Mouse (Mus musculus): Measurements from ENCODE around the gene Arhgef1. TPM values are rescaled to one million over a fixed set of nuclear protein-coding genes. Genes with fewer than 3 reads are reported as not detected.

Gene Arhgef1
- polyA plus RNA-seq, 1 experiment = 51.4 TPM

DNA sequence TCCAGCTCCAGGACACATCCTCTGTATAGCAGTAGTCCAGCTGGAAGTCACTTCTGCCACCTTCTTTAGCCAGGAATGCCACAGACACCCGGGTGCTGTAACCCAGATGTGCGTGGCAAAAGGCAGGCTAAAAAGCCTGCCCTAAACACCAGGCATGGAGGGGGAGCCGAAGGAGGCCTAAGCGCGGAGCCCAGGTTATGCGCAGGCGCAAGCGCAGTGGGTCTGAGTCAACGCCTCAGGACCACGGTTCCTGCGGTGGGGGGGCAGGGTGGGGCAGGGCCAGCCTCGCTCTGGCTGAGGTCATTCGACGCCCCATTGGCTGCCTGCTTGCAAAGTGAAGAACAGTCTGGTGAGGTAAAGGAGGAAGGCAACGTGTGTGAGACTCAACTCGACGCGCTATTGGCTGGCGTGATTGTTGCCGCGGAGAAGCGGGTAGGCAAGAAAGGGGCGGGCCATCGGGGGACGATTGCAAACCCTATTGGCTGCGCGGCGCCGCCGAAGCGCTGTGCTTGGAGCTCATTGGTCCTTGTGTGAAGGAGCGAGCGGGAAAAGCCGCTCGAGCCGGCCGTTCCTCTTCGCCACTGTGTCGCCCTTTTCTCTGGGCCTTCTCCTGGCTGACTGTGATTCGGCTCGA lies 33.1 kb upstream of the Arhgef1 start, which contains the start of the genes Lypd4 and Dmrtc2:
Gene Lypd4, minus strand, starts transcription at position 410 of the 634 bp plus-strand sequence.
Gene Dmrtc2, plus strand, starts transcription at position 526 of the 634 bp plus-strand sequence.
- Histone ChIP-seq H3K79me2 (ENCODE audit: control insufficient read depth, insufficient read depth) (no peaks in the 10 kb centered on the region), H3K27me3 (ENCODE audit: control insufficient read depth, insufficient read depth, insufficient read length) (peaks cover 38% of the 10 kb centered on the region), H3K4me3 (no peak within 1 kb of the TSS), H3K4me2 (ENCODE audit: low read depth) (no peak within 1 kb of the TSS), H3ac (ENCODE audit: control insufficient read depth, insufficient read length) (no peak within 1 kb of the TSS), H3K36me3 (ENCODE audit: control insufficient read depth, insufficient read depth) (no peaks in the 10 kb centered on the region)
- no peak for TF ChIP-seq MYOG (IDR thresholded peaks at IDR 0.05; ENCODE audit: control insufficient read depth in 1 of 3, insufficient read depth in 1 of 3, insufficient read length in 2 of 3, low read depth in 2 of 3)
- no peak for TF ChIP-seq TCF12 (IDR thresholded peaks at IDR 0.05; ENCODE audit: insufficient read depth, poor library complexity, severe bottlenecking)
- TF ChIP-seq TCF3 (IDR thresholded peaks at IDR 0.05; ENCODE audit: insufficient read length, low read depth) = no peak
- TF ChIP-seq MYOD1 (IDR thresholded peaks at IDR 0.05; ENCODE audit: control insufficient read depth in 1 of 3, insufficient read length in 2 of 3, low read depth in 2 of 3) = no peak
- no peak for TF ChIP-seq CEBPB (IDR thresholded peaks at IDR 0.05; ENCODE audit: insufficient read depth, poor library complexity, severe bottlenecking)
- no peak for TF ChIP-seq REST (IDR thresholded peaks at IDR 0.05; ENCODE audit: insufficient read depth, insufficient read length)
- no peak for TF ChIP-seq USF1 (IDR thresholded peaks at IDR 0.05; ENCODE audit: low read depth)
- no peak for TF ChIP-seq POLR2AphosphoS2 (IDR thresholded peaks at IDR 0.05; ENCODE audit: insufficient read length, low read depth)
- no peak for TF ChIP-seq SRF (IDR thresholded peaks at IDR 0.05; ENCODE audit: control insufficient read depth, insufficient read length, low read depth)
- TF ChIP-seq POLR2A (IDR thresholded peaks at IDR 0.05; ENCODE audit: insufficient read length, low read depth) = no peak
- no peak for TF ChIP-seq MAX (IDR thresholded peaks at IDR 0.05; ENCODE audit: low read depth)

DNA sequence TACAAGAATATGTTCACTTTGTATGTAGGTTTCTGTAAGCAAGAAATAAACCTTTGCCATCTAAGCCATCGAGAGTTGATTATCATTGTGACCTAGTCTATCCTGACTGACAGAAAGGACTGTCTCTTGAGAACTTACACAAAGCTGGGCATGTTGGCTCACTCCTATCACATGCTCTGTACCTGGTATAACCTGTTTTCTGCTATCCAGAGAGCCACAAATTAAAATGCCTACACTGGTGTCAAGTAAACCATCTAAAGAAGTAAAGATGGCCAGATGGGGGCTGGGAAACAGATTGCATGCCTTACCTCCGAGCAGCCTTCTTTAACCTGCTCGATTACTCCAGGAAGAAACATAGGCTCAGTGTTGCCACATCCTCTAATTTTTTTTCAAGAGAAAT lies 25.1 kb upstream of the Arhgef1 start:
- Histone ChIP-seq H3K4me2 (ENCODE audit: low read depth) (no peak overlapping the region), H3ac (ENCODE audit: control insufficient read depth, insufficient read length) (no peak overlapping the region), H3K36me3 (ENCODE audit: control insufficient read depth, insufficient read depth) (no peaks in the 10 kb centered on the region), H3K4me3 (no peak overlapping the region), H3K79me2 (ENCODE audit: control insufficient read depth, insufficient read depth) (no peaks in the 10 kb centered on the region), H3K27me3 (ENCODE audit: control insufficient read depth, insufficient read depth, insufficient read length) (peaks cover 49% of the 10 kb centered on the region)
- no peak for TF ChIP-seq REST (IDR thresholded peaks at IDR 0.05; ENCODE audit: insufficient read depth, insufficient read length)
- TF ChIP-seq MYOG (IDR thresholded peaks at IDR 0.05; ENCODE audit: control insufficient read depth in 1 of 3, insufficient read depth in 1 of 3, insufficient read length in 2 of 3, low read depth in 2 of 3) = no peak
- TF ChIP-seq USF1 (IDR thresholded peaks at IDR 0.05; ENCODE audit: low read depth) = no peak
- no peak for TF ChIP-seq TCF3 (IDR thresholded peaks at IDR 0.05; ENCODE audit: insufficient read length, low read depth)

DNA sequence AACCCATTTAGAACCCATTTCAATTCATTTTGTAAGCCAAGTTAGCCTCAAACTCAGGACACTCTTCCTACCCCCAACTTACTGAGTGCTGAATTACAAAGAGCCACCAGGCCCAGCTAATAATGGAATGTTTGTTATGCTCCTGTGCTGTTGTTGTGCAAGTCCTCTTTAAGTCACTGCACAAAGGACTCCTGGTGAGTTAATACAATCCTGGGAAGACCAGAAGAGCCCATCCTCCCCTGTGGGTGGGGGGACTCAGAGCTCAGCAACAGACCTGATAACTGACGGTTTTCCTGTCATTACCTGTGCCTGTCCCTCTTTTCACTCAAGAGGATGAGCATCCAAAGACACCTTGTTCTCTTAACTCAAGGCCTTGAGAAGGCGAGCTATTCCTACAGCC lies 23.1 kb upstream of the Arhgef1 start:
- no peaks in the 10 kb centered on the region for H3K36me3 ChIP-seq (ENCODE audit: control insufficient read depth, insufficient read depth)
- H3K4me3 ChIP-seq = no peak overlapping the region
- H3K27me3 ChIP-seq (ENCODE audit: control insufficient read depth, insufficient read depth, insufficient read length) = peaks cover 34% of the 10 kb centered on the region
- TF ChIP-seq MAX (IDR thresholded peaks at IDR 0.05; ENCODE audit: low read depth) (no peak), E2F4 (IDR thresholded peaks at IDR 0.05; ENCODE audit: insufficient read depth) (no peak), SRF (IDR thresholded peaks at IDR 0.05; ENCODE audit: control insufficient read depth, insufficient read length, low read depth) (no peak), USF1 (IDR thresholded peaks at IDR 0.05; ENCODE audit: low read depth) (no peak), CEBPB (IDR thresholded peaks at IDR 0.05; ENCODE audit: insufficient read depth, poor library complexity, severe bottlenecking) (no peak), TCF12 (IDR thresholded peaks at IDR 0.05; ENCODE audit: insufficient read depth, poor library complexity, severe bottlenecking) (no peak), MYOG (IDR thresholded peaks at IDR 0.05; ENCODE audit: control insufficient read depth in 1 of 3, insufficient read depth in 1 of 3, insufficient read length in 2 of 3, low read depth in 2 of 3) (no peak), MYOD1 (IDR thresholded peaks at IDR 0.05; ENCODE audit: control insufficient read depth in 1 of 3, insufficient read length in 2 of 3, low read depth in 2 of 3) (no peak), POLR2AphosphoS2 (IDR thresholded peaks at IDR 0.05; ENCODE audit: insufficient read length, low read depth) (no peak), REST (IDR thresholded peaks at IDR 0.05; ENCODE audit: insufficient read depth, insufficient read length) (no peak), POLR2A (IDR thresholded peaks at IDR 0.05; ENCODE audit: insufficient read length, low read depth) (no peak), TCF3 (IDR thresholded peaks at IDR 0.05; ENCODE audit: insufficient read length, low read depth) (no peak)
- H3K4me2 ChIP-seq (ENCODE audit: low read depth) = no peak overlapping the region
- no peak overlapping the region for H3ac ChIP-seq (ENCODE audit: control insufficient read depth, insufficient read length)
- H3K79me2 ChIP-seq (ENCODE audit: control insufficient read depth, insufficient read depth) = no peaks in the 10 kb centered on the region

DNA sequence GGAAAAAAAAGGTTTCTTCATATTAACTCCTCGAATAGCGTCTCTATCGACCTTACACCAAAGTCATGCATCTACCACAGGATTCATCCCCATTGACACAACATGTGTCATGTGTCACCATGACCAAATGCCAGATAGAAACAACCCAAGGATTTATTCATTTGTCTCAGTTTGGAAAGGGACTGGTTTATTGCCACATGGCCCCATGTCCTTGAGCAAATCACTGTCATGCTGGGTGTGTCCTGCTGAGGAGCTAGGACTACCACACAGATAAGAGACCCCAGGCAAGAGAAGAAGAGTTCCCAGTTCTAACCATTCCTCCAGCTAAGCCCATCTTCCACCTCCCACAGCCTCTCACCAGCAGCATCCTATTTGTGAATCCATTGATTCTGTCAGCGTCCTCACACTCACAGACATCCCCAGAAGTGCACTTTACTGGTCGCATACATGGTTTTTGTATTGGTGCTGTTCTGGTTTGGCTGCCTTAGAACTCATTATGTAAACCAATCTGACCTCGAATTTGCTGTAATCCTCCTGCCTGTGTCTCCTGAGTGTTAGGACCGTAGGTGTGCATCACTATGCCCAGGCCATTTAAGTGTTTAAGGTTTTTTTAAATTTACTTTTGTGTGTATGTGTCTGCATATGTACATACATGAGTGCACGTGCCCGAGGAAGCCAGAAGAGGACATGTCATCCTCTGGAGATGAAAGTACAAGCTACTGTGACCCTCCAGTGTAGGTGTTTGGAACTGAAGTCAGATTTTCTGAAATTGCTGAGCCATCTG lies 20.1 kb upstream of the Arhgef1 start:
- peaks cover 9% of the 10 kb centered on the region for H3K27me3 ChIP-seq (ENCODE audit: control insufficient read depth, insufficient read depth, insufficient read length)
- H3ac ChIP-seq (ENCODE audit: control insufficient read depth, insufficient read length) = no peak overlapping the region
- TF ChIP-seq SRF (IDR thresholded peaks at IDR 0.05; ENCODE audit: control insufficient read depth, insufficient read length, low read depth) (no peak), TCF3 (IDR thresholded peaks at IDR 0.05; ENCODE audit: insufficient read length, low read depth) (no peak), POLR2AphosphoS2 (IDR thresholded peaks at IDR 0.05; ENCODE audit: insufficient read length, low read depth) (no peak), REST (IDR thresholded peaks at IDR 0.05; ENCODE audit: insufficient read depth, insufficient read length) (no peak), MYOD1 (IDR thresholded peaks at IDR 0.05; ENCODE audit: control insufficient read depth in 1 of 3, insufficient read length in 2 of 3, low read depth in 2 of 3) (no peak), USF1 (IDR thresholded peaks at IDR 0.05; ENCODE audit: low read depth) (no peak), TCF12 (IDR thresholded peaks at IDR 0.05; ENCODE audit: insufficient read depth, poor library complexity, severe bottlenecking) (no peak), POLR2A (IDR thresholded peaks at IDR 0.05; ENCODE audit: insufficient read length, low read depth) (no peak), CEBPB (IDR thresholded peaks at IDR 0.05; ENCODE audit: insufficient read depth, poor library complexity, severe bottlenecking) (no peak)
- no peak overlapping the region for H3K4me3 ChIP-seq
- H3K36me3 ChIP-seq (ENCODE audit: control insufficient read depth, insufficient read depth) = peaks cover 23% of the 10 kb centered on the region
- H3K79me2 ChIP-seq (ENCODE audit: control insufficient read depth, insufficient read depth) = peaks cover 30% of the 10 kb centered on the region
- H3K4me2 ChIP-seq (ENCODE audit: low read depth) = no peak overlapping the region
